Comparison of ENCODE assay signal across 39 mouse cellular contexts in genomic region chr17:57001228-57001627, GRCm38 (mm10). TPM values are rescaled to one million over a fixed set of nuclear protein-coding genes. Genes with fewer than 3 reads are reported as not detected.
DNase-seq lines count a peak whose midpoint lies in the region; ATAC-seq and TF ChIP-seq lines count a peak whose summit lies in the region.
"Had no signal": no experiment of that assay in that cellular context is flagged by ENCODE, and none has a peak within 500 bp of the region (broad histone marks: within the 10 kb centered on the region; RNA-seq: fewer than 3 reads in every experiment).

No protein-coding gene starts in this region.

- H3K4me3 ChIP-seq in heart, embryonic 11.5 days (ENCODE audit: low read depth, low read length), result no peak overlapping the region
- no peak overlapping the region for H3K4me3 ChIP-seq in heart, embryonic 16.5 days (ENCODE audit: low read length)
- H3K4me3 ChIP-seq in ES-E14 (ENCODE audit: insufficient read depth in 1 of 2, low read depth in 1 of 2, low read length in 2 of 2, poor library complexity in 1 of 2, severe bottlenecking in 1 of 2), result no peak overlapping the region
- no peak overlapping the region for H3K4me3 ChIP-seq in hindbrain, embryonic 11.5 days (ENCODE audit: low read depth, low read length)
- H3K4me3 ChIP-seq: forebrain, embryonic 12.5 days; hindbrain, embryonic 12.5 days; neural tube, embryonic 15.5 days had no signal

- peak overlapping the region; percentile 16; the same call in 1 of the 2 replicates for H3K9ac ChIP-seq in heart, embryonic 11.5 days (ENCODE audit: low read depth, low read length)
- H3K9ac ChIP-seq in heart, embryonic 16.5 days (ENCODE audit: low read length), result peak overlapping the region; percentile 51; the same call in 1 of the 2 replicates
- no peak overlapping the region for H3K9ac ChIP-seq in ES-E14 (ENCODE audit: insufficient read depth, low read depth, low read length, poor library complexity, severe bottlenecking)
- no peak overlapping the region for H3K9ac ChIP-seq in hindbrain, embryonic 11.5 days (ENCODE audit: low read depth, low read length)
- H3K9ac ChIP-seq: forebrain, embryonic 12.5 days; forebrain, postnatal 0 days; hindbrain, embryonic 12.5 days; liver, embryonic 14.5 days; neural tube, embryonic 15.5 days had no signal

- ATAC-seq in heart, embryonic 11.5 days (replicated peaks; ENCODE audit: insufficient number of reproducible peaks, low FRiP score, low TSS enrichment), result no peak
- ATAC-seq in heart, embryonic 16.5 days (replicated peaks; ENCODE audit: extremely low read depth, insufficient read depth, low FRiP score), result no peak
- no peak for ATAC-seq in hindbrain, embryonic 11.5 days (ENCODE audit: low FRiP score)
- ATAC-seq: CD4-positive, CD25-positive, alpha-beta regulatory T cell, adult 4 months; forebrain, postnatal 0 days; hindbrain, postnatal 0 days; intestine, embryonic 16.5 days had no signal

- H3K4me2 ChIP-seq in heart, embryonic 11.5 days, result peak overlapping the region; percentile 42
- peak overlapping the region; percentile 28 for H3K4me2 ChIP-seq in heart, embryonic 16.5 days (ENCODE audit: low read depth, low read length)
- H3K4me2 ChIP-seq in hindbrain, embryonic 11.5 days (replicated peaks; ENCODE audit: low read depth, low read length), result no peak overlapping the region
- H3K4me2 ChIP-seq: forebrain, embryonic 12.5 days; hindbrain, embryonic 12.5 days; neural tube, embryonic 15.5 days had no signal

- H3K4me1 ChIP-seq in heart, embryonic 11.5 days (ENCODE audit: control insufficient read depth, insufficient read depth, low read length), result peaks cover 25% of the 10 kb centered on the region
- H3K4me1 ChIP-seq in heart, embryonic 16.5 days (ENCODE audit: control insufficient read depth, insufficient read depth, low read length), result peaks cover 26% of the 10 kb centered on the region
- peaks cover 0 to 7% of the 10 kb centered on the region in 2 experiments; a peak in 1 of 4 replicates for H3K4me1 ChIP-seq in ES-E14 (ENCODE audit: control insufficient read depth in 2 of 2, insufficient read depth in 2 of 2, low read length in 2 of 2, poor library complexity in 1 of 2)
- peaks cover 5% of the 10 kb centered on the region; the same call in 1 of the 2 replicates for H3K4me1 ChIP-seq in hindbrain, embryonic 11.5 days (replicated peaks; ENCODE audit: control insufficient read depth, insufficient read depth, low read length)

- peak overlapping the region; percentile 70 for H3K27ac ChIP-seq in heart, embryonic 11.5 days (ENCODE audit: low read depth, low read length)
- H3K27ac ChIP-seq in heart, embryonic 16.5 days (ENCODE audit: low read length), result peak overlapping the region; percentile 71
- no peak overlapping the region for H3K27ac ChIP-seq in ES-E14 (ENCODE audit: insufficient read depth, low read depth, low read length, poor library complexity, severe bottlenecking)
- H3K27ac ChIP-seq in hindbrain, embryonic 11.5 days (ENCODE audit: low read depth, low read length), result no peak overlapping the region
- H3K27ac ChIP-seq: forebrain, embryonic 12.5 days; hindbrain, embryonic 12.5 days; hindbrain, postnatal 0 days; kidney, postnatal 0 days; liver, embryonic 14.5 days; macrophage; neural tube, embryonic 15.5 days had no signal

- no peaks in the 10 kb centered on the region for H3K9me3 ChIP-seq in heart, embryonic 11.5 days (replicated peaks; ENCODE audit: control insufficient read depth, low read length)
- H3K9me3 ChIP-seq in heart, embryonic 16.5 days (replicated peaks; ENCODE audit: control insufficient read depth, low read length), result no peaks in the 10 kb centered on the region
- no peaks in the 10 kb centered on the region for H3K9me3 ChIP-seq in ES-E14 (ENCODE audit: control insufficient read depth, insufficient read depth, low read depth, low read length)
- no peaks in the 10 kb centered on the region for H3K9me3 ChIP-seq in hindbrain, embryonic 11.5 days (ENCODE audit: control insufficient read depth, low read length)
- H3K9me3 ChIP-seq: forebrain, embryonic 12.5 days; hindbrain, embryonic 12.5 days; neural tube, embryonic 15.5 days had no signal

- H3K27me3 ChIP-seq in heart, embryonic 11.5 days (ENCODE audit: control insufficient read depth, insufficient read depth, low read length), result no peaks in the 10 kb centered on the region
- no peaks in the 10 kb centered on the region for H3K27me3 ChIP-seq in heart, embryonic 16.5 days (ENCODE audit: control insufficient read depth, insufficient read depth, low read length)
- H3K27me3 ChIP-seq in hindbrain, embryonic 11.5 days (ENCODE audit: control insufficient read depth, insufficient read depth, low read length), result no peaks in the 10 kb centered on the region
- H3K27me3 ChIP-seq: forebrain, embryonic 12.5 days; hindbrain, embryonic 12.5 days; neural tube, embryonic 15.5 days had no signal

- no peak for DNase-seq in heart, adult 18-20 months
- DNase-seq in heart, adult 11 months, result no peak
- no peak for DNase-seq in ES-E14 (ENCODE audit: low read depth, low spot score)
- peak; percentile 36 for DNase-seq in heart, postnatal 4 days
- no peak for DNase-seq in hindbrain, embryonic 11.5 days (ENCODE audit: low spot score)
- DNase-seq in yolk sac, embryonic 10.5 days (ENCODE audit: low spot score), result no peak
- DNase-seq: adrenal gland, postnatal 25 days; cerebellum, adult 18-20 months; cerebellum, postnatal 10 days; forebrain, postnatal 0 days; kidney, adult 8-10 months; kidney, postnatal 4 days; layer of hippocampus, postnatal 36 days; left cerebral cortex, postnatal 4 days; lung, adult 2 months; lung, postnatal 10 days; midbrain, embryonic 14.5 days; retina, postnatal 1 day; right cerebral cortex, postnatal 14 days; thymus, postnatal 4 days had no signal

- in situ Hi-C loops in ES-E14 (cut with MboI; ENCODE audit: low sequenced_read_pairs in 2 of 2, unreplicated experiment in 2 of 2), result no loop called here

- H3K36me3 ChIP-seq in heart, embryonic 11.5 days (ENCODE audit: control insufficient read depth, insufficient read depth, low read length), result peaks cover 21% of the 10 kb centered on the region
- peaks cover 39% of the 10 kb centered on the region for H3K36me3 ChIP-seq in heart, embryonic 16.5 days (ENCODE audit: control insufficient read depth, insufficient read depth)
- H3K36me3 ChIP-seq in ES-E14 (ENCODE audit: control insufficient read depth, insufficient read depth, low read length, poor library complexity, severe bottlenecking), result peaks cover 40% of the 10 kb centered on the region
- H3K36me3 ChIP-seq in hindbrain, embryonic 11.5 days (ENCODE audit: control insufficient read depth, insufficient read depth, low read length), result peaks cover 12% of the 10 kb centered on the region

- 18% methylated on average over 8 of the region's 8 CpGs for WGBS in heart, embryonic 11.5 days (ENCODE audit: insufficient replicate concordance)
- 18% methylated on average over 8 of the region's 8 CpGs for WGBS in heart, embryonic 16.5 days
- WGBS in hindbrain, embryonic 11.5 days, result 75% methylated on average over 8 of the region's 8 CpGs

TF ChIP-seq in ES-E14, 5 proteins besides CTCF, POLR2A, EP300 and RAD21:
- TF ChIP-seq ZC3H11A (IDR thresholded peaks at IDR 0.05; ENCODE audit: borderline replicate concordance, low read depth, low read length), result no peak
- TF ChIP-seq ZNF384 (IDR thresholded peaks at IDR 0.05; ENCODE audit: low read depth, low read length), result 0 out of 2 replicates have a peak, but pooled peaks have one; percentile 14

RNA-seq across cellular contexts. Expression of gene Pspn, which starts 1.4 kb away (rescaled TPM):
- 0.50 and 0.72 TPM in 2 replicates for polyA plus RNA-seq in heart, embryonic 11.5 days (2014; fragmentation: Nextera tagmentation; extraction: Ambion mirVana)
- not detected for total RNA-seq in heart, adult 18-20 months (2021)
- 0.34 TPM in 1 of 2 replicates, not detected in the other for polyA plus RNA-seq in heart, embryonic 16.5 days (2015; fragmentation: Nextera tagmentation; extraction: Ambion mirVana)
- not detected in 2 replicates for total RNA-seq in ES-E14 (2012; rRNA removed)
- total RNA-seq in heart, postnatal 4 days (2021), result not detected
- polyA plus RNA-seq in hindbrain, embryonic 11.5 days (2014; fragmentation: Nextera tagmentation; extraction: Ambion mirVana), result 0.36 TPM in 1 of 2 replicates, not detected in the other
- total RNA-seq: common myeloid progenitor, adult 5-6 weeks; forebrain, postnatal 0 days; gastrocnemius, adult 8-10 months; gastrocnemius, postnatal 4 days; hindbrain, postnatal 0 days; layer of hippocampus, postnatal 36 days; left cerebral cortex, postnatal 4 days; monocyte, adult 5-6 weeks had no signal
- polyA plus RNA-seq: CD4-positive, CD25-positive, alpha-beta regulatory T cell, adult 4 months; embryonic facial prominence, embryonic 14.5 days; forebrain, postnatal 0 days; hindbrain, postnatal 0 days; intestine, embryonic 16.5 days; liver, embryonic 14.5 days; lung, adult 2 months; macrophage; midbrain, embryonic 14.5 days; small intestine, adult 2 months; testis, adult 2 months had no signal

RNA-seq across cellular contexts. Expression of gene Alkbh7, which starts 4.1 kb away (rescaled TPM):
- polyA plus RNA-seq in heart, embryonic 11.5 days (2014; fragmentation: Nextera tagmentation; extraction: Ambion mirVana), result 49.4 and 50.8 TPM in 2 replicates
- 10 to 100 TPM; 72.4 to 78.0 TPM for total RNA-seq in heart, adult 18-20 months (2021)
- polyA plus RNA-seq in heart, embryonic 16.5 days (2015; fragmentation: Nextera tagmentation; extraction: Ambion mirVana), result 56.4 and 59.6 TPM in 2 replicates
- total RNA-seq in ES-E14 (2012; rRNA removed), result 37.1 and 39.5 TPM in 2 replicates
- 10 to 100 TPM; 42.3 to 49.3 TPM for total RNA-seq in heart, postnatal 4 days (2021)
- 32.4 and 33.0 TPM in 2 replicates for polyA plus RNA-seq in hindbrain, embryonic 11.5 days (2014; fragmentation: Nextera tagmentation; extraction: Ambion mirVana)

RNA-seq across cellular contexts. Expression of gene Gtf2f1, which starts 9.9 kb away (rescaled TPM):
- polyA plus RNA-seq in heart, embryonic 11.5 days (2014; fragmentation: Nextera tagmentation; extraction: Ambion mirVana), result 40.0 and 41.3 TPM in 2 replicates
- 10 to 100 TPM; 22.6 to 23.0 TPM for total RNA-seq in heart, adult 18-20 months (2021)
- 44.1 and 45.6 TPM in 2 replicates for polyA plus RNA-seq in heart, embryonic 16.5 days (2015; fragmentation: Nextera tagmentation; extraction: Ambion mirVana)
- 71.6 and 101 TPM in 2 replicates for total RNA-seq in ES-E14 (2012; rRNA removed)
- total RNA-seq in heart, postnatal 4 days (2021), result 10 to 100 TPM; 36.0 to 36.9 TPM
- polyA plus RNA-seq in hindbrain, embryonic 11.5 days (2014; fragmentation: Nextera tagmentation; extraction: Ambion mirVana), result 65.6 and 76.7 TPM in 2 replicates

RNA-seq across cellular contexts. Expression of gene Gm17949, which starts 10.0 kb away (rescaled TPM):
- 0.17 and 0.18 TPM in 2 replicates for polyA plus RNA-seq in heart, embryonic 11.5 days (2014; fragmentation: Nextera tagmentation; extraction: Ambion mirVana)
- total RNA-seq in heart, adult 18-20 months (2021), result not detected
- 0.32 and 0.41 TPM in 2 replicates for polyA plus RNA-seq in heart, embryonic 16.5 days (2015; fragmentation: Nextera tagmentation; extraction: Ambion mirVana)
- not detected in 2 replicates for total RNA-seq in ES-E14 (2012; rRNA removed)
- not detected for total RNA-seq in heart, postnatal 4 days (2021)
- polyA plus RNA-seq in hindbrain, embryonic 11.5 days (2014; fragmentation: Nextera tagmentation; extraction: Ambion mirVana), result 0.33 TPM in 1 of 2 replicates, not detected in the other
- total RNA-seq: common myeloid progenitor, adult 5-6 weeks; forebrain, postnatal 0 days; gastrocnemius, postnatal 4 days; hindbrain, postnatal 0 days; left cerebral cortex, postnatal 4 days; megakaryocyte-erythroid progenitor cell, adult 5-6 weeks; monocyte, adult 5-6 weeks had no signal
- polyA plus RNA-seq: hindbrain, embryonic 12.5 days; liver, embryonic 14.5 days; macrophage; small intestine, adult 2 months had no signal

RNA-seq across cellular contexts. Expression of gene Clpp, which starts 11.1 kb away (rescaled TPM):
- 124 and 130 TPM in 2 replicates for polyA plus RNA-seq in heart, embryonic 11.5 days (2014; fragmentation: Nextera tagmentation; extraction: Ambion mirVana)
- total RNA-seq in heart, adult 18-20 months (2021), result 10 to 100 TPM; 80.9 to 83.1 TPM
- 117 and 129 TPM in 2 replicates for polyA plus RNA-seq in heart, embryonic 16.5 days (2015; fragmentation: Nextera tagmentation; extraction: Ambion mirVana)
- 185 and 187 TPM in 2 replicates for total RNA-seq in ES-E14 (2012; rRNA removed)
- 10 to 100 TPM; 55.1 to 60.7 TPM for total RNA-seq in heart, postnatal 4 days (2021)
- polyA plus RNA-seq in hindbrain, embryonic 11.5 days (2014; fragmentation: Nextera tagmentation; extraction: Ambion mirVana), result 146 and 152 TPM in 2 replicates

Comparison
In these comparisons a context has a peak if more than half of its experiments do, and no peak if none do; other contexts are left out.
1. H3K27ac ChIP-seq: peak in heart, embryonic 11.5 days (single experiment) and heart, embryonic 16.5 days (single experiment); none in ES-E14 (single experiment) and hindbrain, embryonic 11.5 days (single experiment).
2. H3K9ac ChIP-seq: peak in heart, embryonic 11.5 days (single experiment) and heart, embryonic 16.5 days (single experiment); none in ES-E14 (single experiment) and hindbrain, embryonic 11.5 days (single experiment).